Mouse (Mus musculus): Measurements from ENCODE around the gene Doc2g.
"Not testable (repeated sequence)": the region's sequence is repeated elsewhere in the genome, so short reads cannot be mapped to it uniquely, and the experiment has no call there.

Doc2g gene
- long read RNA-seq, experiment 1, result 0 reads
- long read RNA-seq, experiment 2, result 0 reads

DNA sequence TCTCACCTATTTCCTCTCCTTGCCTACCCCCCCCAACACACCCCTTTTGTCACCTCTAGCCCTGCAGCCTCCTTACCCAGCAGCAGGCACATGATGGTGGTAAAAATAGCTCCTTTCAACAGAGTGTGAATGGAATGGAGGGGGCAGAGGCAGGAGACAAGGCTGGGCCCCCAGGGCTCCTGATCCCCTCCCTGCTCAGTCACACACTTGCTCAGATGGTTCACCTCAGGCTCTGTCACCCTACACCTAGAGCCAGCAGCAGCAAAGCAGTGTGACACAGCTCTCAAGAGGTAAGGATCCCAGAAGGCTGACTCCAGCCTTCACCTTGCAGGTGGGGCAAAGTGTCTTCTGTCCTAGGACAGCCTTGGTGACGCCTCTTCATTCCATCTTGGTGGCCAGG lies at the start of gene Doc2g:
TSS of gene Doc2g (plus strand) at position 202 of the 400 bp plus-strand sequence.
- intact Hi-C loops (cut with DNase I), result no loop called here

GRCm38 (mm10) chr19:3955033-3955432 lies 48.1 kb upstream of the Doc2g start:
- intact Hi-C loops (cut with DNase I), result no loop called here

- intact Hi-C loops (cut with DNase I), result no loop called here
Observed at GRCm38 (mm10) chr19:3955804-3956203, 47.3 kb upstream of the Doc2g start.

DNA sequence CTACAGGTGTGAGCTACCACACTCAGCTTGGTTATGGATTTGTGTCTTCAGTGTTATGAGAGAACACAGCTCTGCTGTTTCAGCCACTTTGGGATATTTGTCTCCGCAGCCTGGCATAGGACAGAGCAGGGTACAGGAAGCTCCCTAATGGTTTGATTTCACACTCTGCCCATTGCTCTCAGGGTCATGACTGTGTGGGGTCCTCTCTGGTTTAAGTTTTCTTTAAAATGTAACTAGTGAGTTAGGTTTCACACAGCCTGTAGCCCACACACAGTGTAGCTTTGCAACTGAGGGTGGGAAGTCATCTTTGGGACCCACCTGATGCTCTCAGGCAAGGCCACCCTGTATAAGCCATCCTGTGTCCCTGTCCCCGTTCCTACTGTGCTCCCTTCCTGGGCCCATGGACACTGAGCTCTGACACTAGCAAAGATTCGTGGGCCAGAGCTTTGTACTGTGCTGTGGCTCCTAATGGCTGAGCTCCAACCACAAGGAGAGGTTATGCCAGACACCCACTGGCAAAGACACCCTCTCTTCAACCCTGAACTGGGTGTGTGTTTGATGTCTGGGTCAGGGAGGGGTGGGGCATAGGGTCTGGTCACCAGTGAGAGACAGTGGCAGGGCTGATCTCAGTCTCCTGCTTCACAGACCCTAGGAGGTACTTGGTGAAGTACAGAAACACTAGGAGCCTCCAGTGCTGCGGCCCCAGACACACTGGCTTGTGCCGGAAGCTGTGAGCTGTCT lies 45.6 kb upstream of the Doc2g start:
- intact Hi-C loops (cut with DNase I), result not testable (repeated sequence)

DNA sequence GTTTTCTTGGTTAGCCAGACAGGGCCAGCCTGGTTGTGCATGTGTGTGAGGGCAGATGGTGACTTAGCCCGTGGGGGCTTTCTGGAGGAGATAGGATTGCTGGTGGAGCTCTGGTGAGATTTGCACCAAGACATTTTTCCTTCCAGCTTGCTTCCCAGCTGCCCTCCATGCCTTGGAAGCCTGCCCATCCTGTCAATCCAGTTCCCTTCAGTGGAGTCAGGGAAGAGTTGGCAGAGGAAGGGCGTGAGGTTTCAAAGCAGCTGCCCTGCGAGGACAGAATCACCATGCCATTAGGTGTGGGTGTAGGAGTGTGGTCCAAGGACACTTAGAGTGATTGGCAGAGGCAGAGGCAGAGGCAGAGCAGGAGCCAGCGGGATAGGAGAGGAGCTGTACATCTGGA lies 44.6 kb upstream of the Doc2g start, which contains the start of gene Aldh3b3:
TSS of gene Aldh3b3 (plus strand) at position 176 of the 400 bp plus-strand sequence.
- intact Hi-C loops (cut with DNase I), result no loop called here

- intact Hi-C loops (cut with DNase I), result no loop called here
Observed at GRCm38 (mm10) chr19:3959030-3959429, 44.1 kb upstream of the Doc2g start.

- intact Hi-C loops (cut with DNase I), result no loop called here
Observed at GRCm38 (mm10) chr19:3960211-3960610, 42.9 kb upstream of the Doc2g start.

- intact Hi-C loops (cut with DNase I), result not testable (repeated sequence)
Observed at GRCm38 (mm10) chr19:3961805-3962204, 41.3 kb upstream of the Doc2g start.

- intact Hi-C loops (cut with DNase I), result no loop called here
Observed at GRCm38 (mm10) chr19:3962469-3962868, 40.6 kb upstream of the Doc2g start.

DNA sequence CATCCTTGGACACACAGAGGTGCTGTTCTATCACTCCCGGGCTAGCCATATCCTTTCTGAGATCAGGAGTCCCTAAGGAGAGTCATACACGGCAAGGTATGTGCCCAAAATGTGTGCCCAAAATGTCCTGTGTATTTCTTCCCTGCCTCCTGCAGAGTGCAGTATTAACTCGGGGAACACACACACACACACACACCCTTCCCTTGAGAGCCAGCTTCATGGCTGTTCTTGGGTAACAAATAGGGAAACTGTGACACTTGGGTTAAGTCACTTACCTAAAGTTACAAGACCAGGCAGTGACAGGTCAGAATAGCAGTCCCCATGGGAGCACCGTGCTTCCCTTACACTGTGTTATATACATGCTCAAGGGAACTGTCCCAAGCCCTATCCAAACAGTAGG lies 39.1 kb upstream of the Doc2g start:
- intact Hi-C loops (cut with DNase I), result no loop called here

DNA sequence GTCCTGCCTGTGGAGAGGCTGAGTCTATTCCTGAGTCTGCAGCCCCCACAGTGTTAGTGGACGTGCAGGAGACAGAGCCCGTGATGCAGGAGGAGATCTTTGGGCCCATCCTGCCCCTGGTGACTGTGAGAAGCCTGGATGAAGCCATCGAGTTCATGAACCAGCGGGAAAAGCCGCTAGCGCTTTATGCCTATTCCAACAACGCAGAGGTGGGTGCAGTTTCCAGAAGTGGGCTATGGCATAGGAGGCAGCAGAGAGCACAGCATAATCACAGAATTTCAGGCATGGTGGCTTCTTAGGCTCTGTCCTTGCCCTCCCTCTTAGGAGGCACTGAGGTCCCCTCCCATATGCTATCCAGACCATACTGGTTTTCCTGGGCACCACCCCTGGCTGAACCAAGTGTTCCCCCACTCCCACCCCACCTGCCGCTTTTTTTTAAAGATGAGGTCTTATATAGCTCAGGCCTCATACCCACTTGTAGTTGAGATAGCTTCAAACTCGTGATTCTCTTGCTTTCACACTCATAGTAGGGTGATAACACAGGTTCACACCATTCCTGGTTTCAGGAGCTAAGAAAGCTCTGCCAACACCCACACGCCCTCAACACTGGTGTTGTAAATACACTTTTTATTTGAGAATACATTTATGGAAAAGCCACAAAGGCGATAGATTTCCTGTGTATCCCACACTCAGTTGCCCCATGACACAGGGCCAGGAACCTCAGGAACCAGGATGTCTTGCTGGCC lies 36.6 kb upstream of the Doc2g start:
- intact Hi-C loops (cut with DNase I), result no loop called here

- intact Hi-C loops (cut with DNase I), result no loop called here
Observed at GRCm38 (mm10) chr19:3967258-3967657, 35.9 kb upstream of the Doc2g start.

DNA sequence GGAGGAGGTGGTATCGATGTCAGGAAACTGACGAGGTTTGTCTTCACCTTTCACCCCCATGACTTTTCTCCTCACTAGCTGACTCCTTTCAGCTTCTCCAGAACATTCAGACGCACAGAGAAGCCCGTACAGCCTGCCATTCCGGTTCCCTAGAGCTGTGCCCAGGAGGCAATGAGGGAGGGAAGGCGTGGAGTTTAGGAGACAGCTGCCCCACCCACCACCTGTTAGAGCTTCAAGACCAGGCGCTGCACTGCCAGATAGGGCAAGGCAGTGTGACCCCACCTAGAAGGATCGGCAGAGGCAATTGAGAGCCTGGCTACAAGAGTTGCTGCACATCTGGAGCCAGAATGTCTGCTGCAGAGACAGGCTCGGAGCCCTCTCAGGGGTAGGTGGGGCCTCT lies 30.9 kb upstream of the Doc2g start, which contains the start of gene Aldh3b2:
TSS of gene Aldh3b2 (plus strand) at position 100 of the 400 bp plus-strand sequence.
- intact Hi-C loops (cut with DNase I), result no loop called here

- intact Hi-C loops (cut with DNase I), result not testable (repeated sequence)
Observed at GRCm38 (mm10) chr19:3974608-3975007, 28.5 kb upstream of the Doc2g start.

DNA sequence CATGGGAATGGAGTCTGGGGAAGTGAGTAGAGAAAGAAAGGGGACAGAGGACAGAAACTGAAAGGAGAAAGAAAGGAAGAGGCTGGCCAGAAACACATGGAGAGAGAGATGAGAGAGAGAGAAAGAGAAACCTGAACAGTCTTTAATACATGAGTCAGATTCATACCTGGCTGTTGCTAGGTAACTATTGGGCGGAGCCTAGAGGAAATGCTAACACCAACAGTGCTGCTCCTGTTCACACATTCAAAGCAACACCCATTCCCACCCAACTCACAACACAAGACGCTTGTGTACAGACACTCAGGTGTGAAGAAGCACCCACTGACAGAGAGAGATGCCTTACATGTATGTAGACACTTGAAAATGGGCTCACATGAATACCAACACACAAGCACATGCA lies 27.2 kb upstream of the Doc2g start:
- intact Hi-C loops (cut with DNase I), result no loop called here

GRCm38 (mm10) chr19:3980309-3980708 lies 22.8 kb upstream of the Doc2g start:
- intact Hi-C loops (cut with DNase I), result loop anchor here (2.0 kb wide), 1 partner anchor 34 kb away; no protein-coding TSS in a partner anchor

- intact Hi-C loops (cut with DNase I), result loop anchor here (2.0 kb wide), 1 partner anchor 34 kb away; no protein-coding TSS in a partner anchor
Observed at GRCm38 (mm10) chr19:3980917-3981316, 22.2 kb upstream of the Doc2g start.

DNA sequence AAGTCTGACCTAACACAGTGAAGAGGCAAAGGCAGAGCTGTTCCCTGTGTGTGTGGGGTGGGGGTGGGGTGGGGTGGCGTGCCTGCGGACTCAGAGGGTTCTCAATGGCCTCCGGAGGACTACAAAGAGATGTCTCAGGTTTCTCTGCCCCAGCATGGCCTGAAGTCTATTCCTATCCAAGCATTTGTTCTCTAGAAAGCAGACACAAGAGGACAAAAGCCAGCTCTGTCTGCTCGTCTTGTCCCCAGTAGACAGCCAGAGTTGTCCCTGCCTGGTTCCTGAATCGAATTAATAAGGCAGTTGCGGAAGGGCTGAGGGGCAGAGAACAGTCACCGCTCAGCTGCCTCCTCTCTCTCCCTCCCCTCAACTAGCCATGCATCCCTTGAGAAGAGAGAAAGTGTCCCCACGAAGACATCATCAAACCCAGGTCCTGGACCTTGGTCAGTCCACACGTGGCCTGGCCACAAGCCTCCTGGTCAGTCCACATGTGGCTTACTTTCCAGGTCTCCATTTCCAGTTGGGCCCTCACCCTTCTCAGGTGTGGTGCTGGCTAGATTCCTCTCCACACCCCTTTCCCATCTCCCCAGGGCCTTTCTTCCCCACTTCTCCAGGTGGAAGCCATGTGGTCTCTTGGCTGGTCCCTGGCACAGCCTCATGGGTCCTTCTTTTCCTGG lies 19.4 kb upstream of the Doc2g start:
- intact Hi-C loops (cut with DNase I), result no loop called here

- intact Hi-C loops (cut with DNase I), result no loop called here
Observed at GRCm38 (mm10) chr19:3985261-3985681, 17.8 kb upstream of the Doc2g start.

DNA sequence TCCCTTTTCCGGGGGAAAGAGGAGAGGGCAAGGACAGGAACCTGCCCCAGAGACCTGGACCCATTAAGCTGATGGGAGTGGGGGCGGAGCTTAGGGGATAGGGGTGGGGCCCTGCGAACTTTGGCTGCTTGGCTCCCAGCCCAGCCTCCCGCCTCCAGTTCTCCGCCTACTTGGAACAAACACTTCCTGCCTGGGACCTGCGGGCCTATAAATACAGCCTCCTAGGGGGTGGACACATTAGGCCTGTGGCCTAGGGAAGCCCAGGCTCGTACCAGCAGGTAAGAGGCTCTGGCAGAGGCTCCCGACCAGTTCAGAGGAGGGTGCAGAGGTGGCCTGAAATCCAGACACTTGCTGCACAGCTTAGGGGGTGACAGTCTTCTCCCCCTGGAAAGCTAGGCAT lies 16.8 kb upstream of the Doc2g start, which contains the start of gene Acy3:
TSS of gene Acy3 (plus strand) at position 237 of the 400 bp plus-strand sequence.
- intact Hi-C loops (cut with DNase I), result no loop called here

DNA sequence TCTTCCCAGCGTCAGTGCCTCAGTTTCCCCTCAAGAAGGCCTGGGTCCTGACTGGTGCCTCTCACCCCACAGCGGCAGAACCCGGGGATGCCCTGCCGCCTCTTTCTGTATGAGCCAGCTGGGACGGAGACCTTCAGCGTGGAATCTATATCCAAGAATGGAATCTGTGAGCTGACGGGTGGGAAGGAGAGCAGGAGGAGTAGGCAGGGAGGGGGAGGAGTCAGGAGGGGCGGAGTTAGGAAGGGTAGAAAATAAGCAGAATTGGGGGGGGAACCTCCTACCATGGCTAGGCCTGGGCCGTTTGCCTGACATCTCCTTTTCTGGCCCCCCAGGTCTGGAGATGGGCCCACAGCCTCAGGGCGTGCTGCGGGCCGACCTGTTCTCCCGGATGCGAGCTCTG lies 15.0 kb upstream of the Doc2g start:
- intact Hi-C loops (cut with DNase I), result no loop called here

GRCm38 (mm10) chr19:3988750-3989149 lies 14.4 kb upstream of the Doc2g start:
- intact Hi-C loops (cut with DNase I), result no loop called here

All from adrenal gland (tissue).